Mouse (Mus musculus): ENCODE measurements around the gene Zfp322a.
"Not testable (repeated sequence)": the region's sequence is repeated elsewhere in the genome, so short reads cannot be mapped to it uniquely, and the experiment has no call there.

Gene Zfp322a

DNA sequence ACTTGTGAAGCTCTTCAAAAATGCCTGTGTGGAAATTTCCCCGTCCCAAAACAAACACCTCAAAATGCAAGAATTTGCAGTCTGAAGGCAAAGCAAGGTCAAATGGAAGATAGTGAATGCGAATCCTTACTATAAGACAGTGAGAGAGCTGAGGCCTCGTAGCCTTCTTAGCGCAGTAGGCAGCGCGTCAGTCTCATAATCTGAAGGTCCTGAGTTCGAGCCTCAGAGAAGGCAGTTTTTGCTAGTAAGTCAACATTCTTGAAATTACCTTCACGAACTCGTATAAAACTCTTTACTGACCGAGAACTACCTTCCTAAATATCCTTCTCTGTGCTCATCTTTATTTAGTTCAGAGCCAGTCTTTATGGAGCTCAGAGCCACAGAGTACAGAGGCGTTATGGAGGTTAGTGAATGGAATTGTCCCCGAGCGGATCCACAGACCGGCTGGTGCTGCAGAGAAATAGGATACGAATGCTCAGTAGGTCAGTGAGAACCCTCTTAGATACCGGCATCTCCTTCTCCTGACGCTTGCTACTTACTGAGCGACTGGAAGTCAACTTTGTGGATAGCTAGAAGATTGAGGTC lies 51.6 kb downstream of the Zfp322a start:
- no peak for DNase-seq (ENCODE audit: low spot score in 2 of 2)

DNA sequence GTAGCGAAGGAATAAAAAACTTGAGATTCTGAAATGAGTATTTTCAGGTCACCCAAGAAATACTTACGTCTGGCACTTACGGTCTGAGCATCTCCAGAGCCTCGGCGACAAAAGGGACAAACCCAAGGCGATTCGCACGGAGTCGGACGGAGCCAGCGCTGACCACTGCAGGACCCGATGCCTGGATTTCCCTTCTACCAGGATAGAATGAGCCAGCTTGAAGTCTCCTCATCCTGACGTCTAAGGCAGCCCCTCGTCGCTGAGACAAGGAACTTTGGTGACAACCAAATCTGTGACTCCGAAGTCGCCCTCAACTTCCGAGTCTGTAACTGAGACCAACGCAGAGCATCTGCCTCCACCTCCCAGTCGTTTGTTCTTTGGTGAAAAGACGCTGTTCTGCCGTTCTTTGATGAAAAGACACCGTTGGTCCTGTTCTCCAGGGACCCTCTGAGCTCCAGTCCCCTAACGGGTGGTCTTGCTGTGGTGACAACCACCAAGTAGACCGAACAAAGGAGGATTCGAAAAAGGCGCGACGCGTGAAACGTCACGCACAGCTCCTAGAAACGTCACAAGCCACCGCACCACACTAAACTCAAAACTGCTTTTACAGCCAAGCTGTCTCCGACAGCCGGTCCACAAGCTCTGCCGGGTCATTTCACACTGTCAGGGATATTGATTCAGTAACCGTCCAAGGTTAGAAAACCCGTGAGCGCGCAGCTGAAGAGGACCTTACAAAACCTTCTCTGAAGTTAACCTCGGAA lies 55.9 kb downstream of the Zfp322a start:
- DNase-seq (ENCODE audit: low spot score in 2 of 2) = no peak

DNA sequence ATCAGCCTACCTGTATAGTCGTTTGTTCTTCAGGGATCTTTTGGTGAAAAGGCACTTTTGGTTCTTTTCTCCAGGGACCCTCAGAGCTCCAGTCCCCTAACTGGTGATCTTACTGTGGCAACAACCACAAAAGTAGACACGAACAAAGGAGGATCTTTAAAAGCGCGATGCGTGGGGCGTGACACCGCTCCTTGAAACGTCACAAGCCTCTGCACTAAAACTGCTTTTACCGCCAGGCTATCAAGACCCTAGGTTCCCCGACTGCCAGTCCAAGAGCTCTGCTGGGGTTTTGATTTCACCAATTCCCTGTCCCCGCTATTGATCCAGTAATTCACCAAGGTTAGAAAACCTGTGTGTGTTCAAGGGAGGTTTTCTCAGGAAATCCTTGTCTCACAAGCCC lies 59.0 kb downstream of the Zfp322a start:
- DNase-seq (ENCODE audit: low spot score in 2 of 2) = no peak

DNA sequence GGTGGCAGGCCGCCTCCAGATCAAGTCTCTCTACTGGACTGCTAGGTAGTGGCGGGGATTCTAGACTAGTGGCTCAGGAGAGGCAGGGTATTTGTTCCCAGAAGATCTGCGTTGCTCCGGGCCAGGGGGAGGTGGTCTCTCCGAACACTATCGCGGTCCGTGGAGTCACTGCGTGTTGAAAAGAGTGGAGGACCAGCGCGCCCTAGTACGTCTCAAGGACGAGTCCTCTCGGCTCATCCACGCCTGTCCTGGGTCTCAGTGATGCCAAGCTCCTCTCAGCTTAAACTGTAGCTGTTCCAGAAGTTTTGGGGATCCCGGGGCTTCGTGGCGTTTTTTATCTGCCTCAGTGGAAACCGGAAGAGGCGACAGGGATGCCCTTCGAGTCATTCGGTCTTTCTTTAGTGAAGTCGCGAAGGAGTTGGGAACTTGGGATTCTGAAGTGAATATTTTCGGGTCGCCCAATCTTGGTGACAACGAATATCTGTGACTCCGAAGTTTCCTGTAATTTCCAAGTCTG lies 59.5 kb downstream of the Zfp322a start:
- DNase-seq (ENCODE audit: low spot score in 2 of 2) = no peak

DNA sequence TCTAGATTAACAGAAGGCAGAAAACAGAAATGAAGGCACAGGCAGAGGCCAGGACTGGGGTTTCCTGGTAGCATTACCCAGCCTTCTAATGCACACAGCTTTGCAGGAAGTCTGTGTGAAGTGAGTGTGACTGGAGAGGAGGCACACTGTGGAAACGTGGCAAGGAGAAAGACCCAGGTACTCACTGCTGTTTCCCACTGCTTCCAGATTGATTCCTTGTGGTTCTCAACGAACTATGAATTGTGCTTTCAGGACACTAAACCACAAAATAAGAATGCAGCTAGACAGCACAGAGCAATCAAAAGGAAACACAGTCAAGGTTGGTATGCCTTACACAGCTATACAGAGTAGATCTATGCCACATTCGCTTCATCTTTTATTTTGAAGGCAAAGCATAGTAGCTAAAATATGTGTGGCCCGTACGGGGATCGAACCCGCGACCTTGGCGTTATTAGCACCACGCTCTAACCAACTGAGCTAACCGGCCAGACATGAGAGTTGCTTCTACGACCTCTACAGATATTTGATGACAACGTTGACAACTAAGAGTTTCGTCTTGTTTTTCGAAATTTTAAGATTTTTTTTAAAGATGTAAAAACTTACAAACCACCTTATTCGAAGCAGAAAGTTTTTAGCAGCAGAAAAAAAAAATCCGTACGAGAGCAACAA lies 60.2 kb downstream of the Zfp322a start:
- not testable (repeated sequence) for DNase-seq (ENCODE audit: low spot score in 2 of 2)

DNA sequence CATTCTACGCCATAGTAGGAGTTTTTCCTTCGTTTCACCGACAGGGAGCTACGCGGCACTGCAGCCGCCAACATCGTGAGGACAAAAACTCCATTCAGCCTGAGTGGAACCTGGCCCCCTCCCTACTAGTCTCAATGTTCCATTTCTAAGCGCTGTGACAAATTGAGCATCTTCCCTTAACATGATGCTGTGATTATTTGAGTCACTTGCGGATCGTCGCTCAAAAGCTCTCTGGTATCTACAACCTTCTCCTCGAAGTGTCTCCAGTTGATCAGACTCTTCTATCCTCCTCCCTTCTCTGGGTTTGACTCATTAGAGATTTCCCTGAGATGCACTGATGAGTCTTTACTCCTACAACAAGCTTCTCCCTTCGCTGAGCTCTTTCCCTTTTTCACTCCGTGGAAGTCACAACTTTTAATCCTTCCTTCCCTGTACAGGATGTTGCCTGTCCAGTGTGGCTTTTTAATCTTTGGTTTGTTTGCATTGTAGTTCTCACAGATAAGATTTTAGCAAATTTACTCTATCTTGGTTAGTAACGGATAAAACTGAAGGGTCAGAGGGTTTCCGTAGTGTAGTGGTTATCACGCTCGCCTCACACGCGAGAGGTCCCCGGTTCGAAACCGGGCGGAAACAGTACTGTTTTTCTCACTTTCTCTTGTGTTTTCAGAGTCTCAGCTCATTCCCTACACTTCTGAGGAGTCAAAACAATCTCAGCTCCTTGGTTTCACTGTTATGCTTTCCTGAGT lies 61.8 kb downstream of the Zfp322a start:
- DNase-seq (ENCODE audit: low spot score in 2 of 2) = no peak

DNA sequence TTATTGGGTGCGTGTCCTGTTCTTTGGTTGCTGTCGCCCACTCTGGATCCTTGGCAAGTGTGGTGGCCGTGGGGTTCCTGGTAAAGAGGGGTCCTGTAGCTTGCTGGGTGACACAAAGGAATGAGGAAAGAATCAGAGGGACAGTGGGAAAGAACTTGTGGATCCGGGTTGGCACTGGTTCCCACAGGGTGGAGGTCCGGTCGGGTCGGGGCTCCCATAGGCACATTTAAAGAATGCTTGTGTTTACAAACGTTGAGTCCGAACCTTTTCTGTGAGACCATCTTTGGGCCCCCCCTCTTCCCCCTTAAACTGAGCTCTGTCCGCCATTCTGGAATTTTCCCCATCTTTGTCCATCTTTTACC lies 62.3 kb downstream of the Zfp322a start:
- no peak for DNase-seq (ENCODE audit: low spot score in 2 of 2)

All from thymus, postnatal 10 days (tissue).